Mouse (Mus musculus) Patski (cell line): ENCODE measurements around the gene Hectd1. TPM values are rescaled to one million over a fixed set of nuclear protein-coding genes. Genes with fewer than 3 reads are reported as not detected.

Experiments
- ATAC-seq: fragments of 100-300 bp; one replicate; pipeline ENCODE4 v1.8.0; 2021
- CTCF ChIA-PET: fragments of 350-600 bp; sonication (Branson Sonifier 250); formaldehyde crosslinking; loops from one replicate; lab custom pipeline; 2022; ENCODE audit warnings: inconsistent platforms; lab: Charles Lee
- POLR2A ChIA-PET: fragments of 350-600 bp; sonication (Branson Sonifier 250); formaldehyde crosslinking; loops from one replicate; lab custom pipeline; 2022; ENCODE audit warnings: antibody characterized with exemption, inconsistent platforms; lab: Charles Lee
- DNase-seq: peaks from one replicate; pipeline ENCODE4 v3.0.0-alpha.2; 2011; ENCODE audit warnings: low read depth, low spot score
- H3K27me3 ChIP-seq: fragments of 371-371 bp; one replicate; pipeline ENCODE4 v1.5.1; 2021
- CTCF ChIP-seq: fragments of 100-300 bp; IDR thresholded peaks from one replicate; pipeline ENCODE4 v1.5.1; 2021
- in situ Hi-C: fragments of 300-500 bp; cut with MboI; formaldehyde crosslinking; loops from 3 replicates; pipeline ENCODE4 v1.11.1; 2018; ENCODE audit warnings: low pct_unique_long_range_greater_than_20kb, mixed read lengths
- polyA plus RNA-seq: library from polyadenylated mRNA; unstranded; gene quantifications from one replicate; pipeline ENCODE4 v1.2.3, GENCODE M21; 2021

Gene Hectd1
- polyA plus RNA-seq, 1 experiment from 2014 or later, result 57.6 TPM

- DNase-seq (no peak), ATAC-seq (no peak)
- no peaks in the 10 kb centered on the region for H3K27me3 ChIP-seq
- in situ Hi-C loops, result no loop called here
- TF ChIP-seq CTCF, result no peak
- CTCF ChIA-PET, result no interaction called here
- POLR2A ChIA-PET, result interaction anchor here (0.8 kb wide), 1 partner anchor 8 kb away, joined by 3 read pairs; no protein-coding TSS in a partner anchor
These were observed 93.5 kb downstream of the Hectd1 start for GRCm38 (mm10) chr12:51735840-51736271.

GRCm38 (mm10) chr12:51734605-51735211 is 94.6 kb downstream of the Hectd1 start:
- no peaks in the 10 kb centered on the region for H3K27me3 ChIP-seq
- no peak for DNase-seq
- TF ChIP-seq CTCF, result no peak
- in situ Hi-C loops, result no loop called here
- POLR2A ChIA-PET, result no interaction called here
- no peak for ATAC-seq
- CTCF ChIA-PET, result interaction anchor here (1.5 kb wide), 1 partner anchor 17 kb away, joined by 3 read pairs; no protein-coding TSS in a partner anchor

- DNase-seq (no peak), ATAC-seq (no peak)
- H3K27me3 ChIP-seq, result no peaks in the 10 kb centered on the region
- in situ Hi-C loops, result no loop called here
- CTCF ChIA-PET, result interaction anchor here (0.9 kb wide), 1 partner anchor 10 kb away, joined by 3 read pairs; no protein-coding TSS in a partner anchor
- POLR2A ChIA-PET, result no interaction called here
- TF ChIP-seq CTCF, result no peak
These were observed 99.5 kb downstream of the Hectd1 start for GRCm38 (mm10) chr12:51729827-51730226.

GRCm38 (mm10) chr12:51729058-51729457 is 100.3 kb downstream of the Hectd1 start:
- ATAC-seq (no peak), DNase-seq (no peak)
- CTCF ChIA-PET, result interaction anchor here (1.0 kb wide), 1 partner anchor 10 kb away, joined by 3 read pairs; no protein-coding TSS in a partner anchor
- POLR2A ChIA-PET, result interaction anchor here (0.6 kb wide), 1 partner anchor 12 kb away, joined by 3 read pairs; no protein-coding TSS in a partner anchor
- in situ Hi-C loops, result no loop called here
- TF ChIP-seq CTCF, result no peak
- H3K27me3 ChIP-seq, result no peaks in the 10 kb centered on the region

- in situ Hi-C loops, result no loop called here
- ATAC-seq, result no peak
- CTCF ChIA-PET, result interaction anchor here (1.1 kb wide), 1 partner anchor 9 kb away, joined by 3 read pairs; no protein-coding TSS in a partner anchor
These were observed 107.5 kb downstream of the Hectd1 start for GRCm38 (mm10) chr12:51721836-51722235.

GRCm38 (mm10) chr12:51718617-51719016 is 110.7 kb downstream of the Hectd1 start:
- POLR2A ChIA-PET, result no interaction called here
- in situ Hi-C loops, result no loop called here
- no peak for TF ChIP-seq CTCF
- CTCF ChIA-PET, result interaction anchor here (0.8 kb wide), 1 partner anchor 10 kb away, joined by 3 read pairs; no protein-coding TSS in a partner anchor
- DNase-seq, result no peak
- no peak for ATAC-seq
- no peaks in the 10 kb centered on the region for H3K27me3 ChIP-seq

More at GRCm38 (mm10) chr12:51721836-51722235, 107.5 kb downstream of the Hectd1 start:
- no peak for DNase-seq
- POLR2A ChIA-PET, result no interaction called here
- no peaks in the 10 kb centered on the region for H3K27me3 ChIP-seq
- no peak for TF ChIP-seq CTCF

GRCm38 (mm10) chr12:51712685-51713084 is 116.7 kb downstream of the Hectd1 start:
- TF ChIP-seq CTCF, result no peak
- ChIA-PET POLR2A (no interaction called here), CTCF (interaction anchor here (0.9 kb wide), 1 partner anchor 8 kb away, joined by 3 read pairs; no protein-coding TSS in a partner anchor)
- ATAC-seq (no peak), DNase-seq (no peak)
- H3K27me3 ChIP-seq, result no peaks in the 10 kb centered on the region
- in situ Hi-C loops, result no loop called here

- ChIA-PET CTCF (no interaction called here), POLR2A (interaction anchor here (0.7 to 1.5 kb wide), 2 partner anchors 30 to 286 kb away, joined by 3 read pairs; no protein-coding TSS in a partner anchor)
- in situ Hi-C loops, result no loop called here
- ATAC-seq (no peak), DNase-seq (no peak)
- H3K27me3 ChIP-seq, result no peaks in the 10 kb centered on the region
- no peak for TF ChIP-seq CTCF
These were observed 119.2 kb downstream of the Hectd1 start for GRCm38 (mm10) chr12:51710154-51710553.

GRCm38 (mm10) chr12:51709741-51710140 is 119.6 kb downstream of the Hectd1 start:
- ChIA-PET POLR2A (interaction anchor here (0.7 to 1.5 kb wide), 2 partner anchors 30 to 286 kb away, joined by 3 read pairs; no protein-coding TSS in a partner anchor), CTCF (no interaction called here)
- no peak for ATAC-seq
- in situ Hi-C loops, result no loop called here
- H3K27me3 ChIP-seq, result no peaks in the 10 kb centered on the region
- no peak for TF ChIP-seq CTCF
- no peak for DNase-seq

GRCm38 (mm10) chr12:51708941-51709686 is 120.2 kb downstream of the Hectd1 start:
- ChIA-PET CTCF (interaction anchor here (1.2 kb wide), 1 partner anchor 9 kb away, joined by 3 read pairs; no protein-coding TSS in a partner anchor), POLR2A (interaction anchor here (1.5 kb wide), 1 partner anchor 29 kb away, joined by 3 read pairs; no protein-coding TSS in a partner anchor)
- peak; percentile 59 for DNase-seq
- ATAC-seq, result peak; percentile 54
- H3K27me3 ChIP-seq, result no peaks in the 10 kb centered on the region
- no peak for TF ChIP-seq CTCF
- in situ Hi-C loops, result no loop called here
